Mouse (Mus musculus) cerebellum, adult 11 months (tissue): ENCODE measurements around the gene Syne1.
A peak's percentile ranks its signal among the peaks of the same experiment; 100 is the strongest.

ENCODE experiments used
- DNase-seq: peaks from one replicate; pipeline ENCODE4 v3.0.0; 2022

Gene Syne1

GRCm38 (mm10) chr10:5194671-5195234 is 356.5 kb downstream of the Syne1 start:
- peak; percentile 83 for DNase-seq

GRCm38 (mm10) chr10:5194081-5194670 is 357.1 kb downstream of the Syne1 start:
- no peak for DNase-seq

DNA sequence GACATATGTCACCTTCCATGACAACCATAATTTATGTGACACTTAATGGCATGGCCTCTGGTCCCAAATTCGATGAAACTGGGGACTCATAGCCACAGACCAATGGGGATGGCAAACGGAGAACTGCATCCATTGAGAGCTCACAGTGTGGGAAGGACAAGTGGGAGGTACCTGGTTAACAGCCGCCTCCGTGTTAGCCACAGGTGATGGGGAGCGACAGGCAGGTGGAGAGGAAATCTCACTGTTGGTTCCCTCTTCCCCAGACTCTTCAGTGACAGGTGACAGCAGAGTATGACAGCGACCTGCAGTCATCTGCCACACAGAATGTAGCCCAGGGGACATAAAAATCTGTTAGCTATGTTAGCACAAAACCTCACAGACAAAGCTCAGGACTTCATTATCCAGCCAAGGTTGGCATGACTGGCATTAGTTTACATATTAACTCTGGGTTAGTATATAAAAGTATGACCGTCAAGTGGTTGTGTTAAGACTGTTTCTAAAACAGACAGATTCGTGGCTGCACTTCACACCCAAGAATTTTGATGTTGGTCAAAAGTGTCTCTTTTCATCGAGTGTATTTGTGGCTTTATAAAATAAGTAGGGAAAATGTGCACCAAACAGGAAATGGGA is 358.3 kb downstream of the Syne1 start:
- DNase-seq, result no peak

- DNase-seq, result no peak
Observed at GRCm38 (mm10) chr10:5190756-5191155, 360.5 kb downstream of the Syne1 start.

- no peak for DNase-seq
Observed at GRCm38 (mm10) chr10:5188890-5189289, 362.4 kb downstream of the Syne1 start.

GRCm38 (mm10) chr10:5185156-5186083 is 365.9 kb downstream of the Syne1 start:
- peak; percentile 61 for DNase-seq

- DNase-seq, result peak; percentile 52
Observed at GRCm38 (mm10) chr10:5181771-5182176, 369.5 kb downstream of the Syne1 start.

GRCm38 (mm10) chr10:5179891-5180290 is 371.4 kb downstream of the Syne1 start:
- no peak for DNase-seq

DNA sequence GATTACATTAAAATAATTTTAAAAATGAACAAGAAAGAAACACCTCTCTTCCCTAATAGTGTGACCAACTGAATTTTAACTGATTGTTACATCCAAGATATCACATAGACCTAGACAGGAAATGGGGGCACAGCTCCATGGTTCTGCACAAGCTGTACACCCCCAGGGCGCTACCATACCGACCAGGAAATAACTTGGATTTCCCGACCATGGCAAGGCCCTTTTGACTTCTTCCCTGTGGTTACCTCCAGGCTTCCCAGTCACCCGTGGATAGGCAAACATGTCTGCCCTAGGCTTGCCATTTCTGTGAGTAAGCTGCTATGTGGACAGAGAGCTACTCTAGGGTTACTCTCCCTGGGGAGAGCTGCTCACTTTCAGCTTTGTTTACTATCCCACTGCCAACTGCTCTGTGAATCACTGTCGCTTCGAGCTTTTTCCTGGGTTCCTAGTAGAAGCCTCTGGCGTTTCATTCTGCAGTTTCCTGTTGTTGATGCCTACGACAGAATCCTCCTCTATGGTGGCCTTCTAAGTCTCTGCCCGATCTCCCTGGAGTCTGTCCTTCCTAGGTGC is 373.8 kb downstream of the Syne1 start:
- no peak for DNase-seq

DNA sequence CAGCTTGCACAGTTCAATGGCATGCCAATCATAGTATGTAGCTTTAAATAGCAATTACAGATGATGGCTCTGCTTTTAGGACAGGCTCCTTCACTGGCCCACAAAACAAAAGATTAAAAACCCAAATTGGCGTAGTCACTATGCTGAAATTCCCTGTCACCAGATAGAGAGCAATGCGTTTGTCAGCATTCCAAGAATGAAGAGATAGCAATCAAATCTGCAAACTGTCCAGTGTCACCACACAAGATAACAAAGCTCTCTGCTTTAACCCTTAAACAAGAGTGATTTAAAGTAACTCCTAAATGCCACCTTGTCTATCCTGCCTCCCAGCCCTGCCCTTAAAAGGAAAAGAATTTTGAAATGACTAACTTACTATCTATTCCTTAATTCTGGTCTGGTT is 374.9 kb downstream of the Syne1 start:
- DNase-seq, result no peak

DNA sequence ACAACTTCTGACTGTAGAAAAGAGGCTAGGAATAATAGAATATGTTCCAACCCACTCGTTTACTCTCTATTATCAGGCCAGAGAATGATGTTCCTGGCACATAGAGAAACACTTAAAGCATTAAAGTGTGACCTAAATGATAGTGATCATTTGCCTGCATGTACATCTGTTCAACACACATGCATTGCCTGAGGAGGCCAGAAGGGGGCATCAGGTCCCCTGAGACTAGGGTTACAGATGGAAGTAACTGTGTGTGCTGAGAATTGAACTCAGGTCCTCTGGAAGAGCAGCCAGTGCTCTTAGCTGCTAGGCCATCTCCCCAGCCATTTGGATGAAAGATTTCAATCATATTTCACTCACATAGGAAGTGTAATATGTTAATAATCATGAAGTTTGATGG is 380.9 kb downstream of the Syne1 start:
- DNase-seq, result no peak

DNA sequence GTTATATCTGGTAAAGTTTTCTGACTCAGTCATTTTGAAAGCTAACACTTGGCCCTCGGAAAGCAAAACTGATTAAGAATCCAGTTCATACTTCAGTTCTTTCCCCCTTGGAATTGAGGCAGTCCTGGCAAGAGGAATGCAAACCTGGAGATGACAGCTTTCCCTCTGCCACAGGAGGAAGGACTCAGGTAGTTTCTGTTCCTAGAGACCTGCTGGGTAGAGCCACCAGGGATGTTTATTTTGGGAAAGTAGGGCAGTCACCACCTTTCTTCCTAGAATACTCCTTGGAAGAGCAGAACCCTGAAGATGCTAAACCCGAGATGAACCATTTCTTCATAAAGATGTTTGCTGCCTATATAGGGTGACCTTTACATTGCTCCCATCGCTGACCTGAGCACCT is 383.8 kb downstream of the Syne1 start:
- no peak for DNase-seq

GRCm38 (mm10) chr10:5165439-5165838 is 385.8 kb downstream of the Syne1 start:
- no peak for DNase-seq

GRCm38 (mm10) chr10:5163770-5164169 is 387.5 kb downstream of the Syne1 start:
- no peak for DNase-seq

DNA sequence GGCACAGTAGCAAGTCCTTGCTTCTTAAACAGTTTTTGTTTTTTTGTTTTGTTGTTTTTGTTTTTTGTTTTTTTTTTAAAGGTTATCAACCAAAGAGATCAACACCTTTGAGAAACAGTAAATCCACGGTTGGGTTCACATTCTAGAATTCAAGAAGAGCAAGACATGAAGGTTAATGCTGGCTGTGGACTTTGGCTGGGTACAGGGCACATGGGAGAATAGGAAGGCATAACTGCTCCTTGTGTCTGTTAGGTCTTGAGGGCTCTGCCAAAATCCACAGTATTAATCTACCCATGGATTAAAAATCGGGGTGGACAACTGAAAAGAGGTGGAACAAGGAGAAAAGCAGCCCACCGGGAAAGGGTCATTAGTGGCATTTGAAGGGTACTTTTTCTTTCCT is 388.0 kb downstream of the Syne1 start:
- no peak for DNase-seq

GRCm38 (mm10) chr10:5161394-5161872 is 389.8 kb downstream of the Syne1 start:
- no peak for DNase-seq

DNA sequence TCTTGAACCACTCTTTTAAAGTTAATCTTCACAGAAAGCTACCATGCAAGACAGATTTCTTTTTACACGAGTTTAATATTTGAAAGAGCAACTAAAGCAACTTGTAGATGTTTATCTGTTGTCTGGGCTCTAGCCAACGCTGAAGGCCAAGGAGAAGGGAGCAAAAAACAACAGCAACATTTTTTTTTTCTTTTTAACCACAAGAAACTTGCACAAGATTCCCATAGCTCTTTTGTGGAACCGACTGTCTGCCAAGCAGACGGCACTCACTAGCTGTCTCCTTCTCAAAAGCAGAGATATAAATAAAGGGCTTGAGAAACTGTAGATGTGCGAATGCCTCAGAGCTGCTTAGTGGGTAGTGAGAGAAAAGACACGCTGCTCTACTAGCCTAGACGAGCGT is 391.6 kb downstream of the Syne1 start:
- no peak for DNase-seq

- DNase-seq, result no peak
Observed at GRCm38 (mm10) chr10:5153047-5153446, 398.2 kb downstream of the Syne1 start.

GRCm38 (mm10) chr10:5141471-5141870 is 409.8 kb downstream of the Syne1 start:
- no peak for DNase-seq

DNA sequence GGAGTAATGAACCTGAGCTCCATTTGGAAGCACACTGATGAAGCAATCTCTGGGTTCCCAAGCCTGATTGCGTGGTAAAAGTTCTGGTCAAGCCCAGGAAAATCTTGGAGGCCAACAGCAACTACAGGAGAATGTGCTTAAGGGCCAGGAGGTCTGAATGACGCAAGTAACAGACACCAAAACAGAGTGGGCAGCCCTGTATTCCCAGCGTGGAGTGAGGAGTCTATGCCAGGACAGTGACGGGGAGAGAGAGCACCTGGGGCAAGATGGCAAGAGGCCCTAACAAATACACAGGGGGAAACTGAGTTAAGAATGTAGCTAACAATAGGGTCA is 411.4 kb downstream of the Syne1 start:
- DNase-seq, result no peak

GRCm38 (mm10) chr10:5139246-5139931 is 411.9 kb downstream of the Syne1 start:
- no peak for DNase-seq

- no peak for DNase-seq
Observed at GRCm38 (mm10) chr10:5132050-5132449, 419.2 kb downstream of the Syne1 start.

- no peak for DNase-seq
Observed at GRCm38 (mm10) chr10:5130495-5130894, 420.8 kb downstream of the Syne1 start.
